9 mouse cellular contexts compared by ENCODE assay signal in the genomic region with DNA sequence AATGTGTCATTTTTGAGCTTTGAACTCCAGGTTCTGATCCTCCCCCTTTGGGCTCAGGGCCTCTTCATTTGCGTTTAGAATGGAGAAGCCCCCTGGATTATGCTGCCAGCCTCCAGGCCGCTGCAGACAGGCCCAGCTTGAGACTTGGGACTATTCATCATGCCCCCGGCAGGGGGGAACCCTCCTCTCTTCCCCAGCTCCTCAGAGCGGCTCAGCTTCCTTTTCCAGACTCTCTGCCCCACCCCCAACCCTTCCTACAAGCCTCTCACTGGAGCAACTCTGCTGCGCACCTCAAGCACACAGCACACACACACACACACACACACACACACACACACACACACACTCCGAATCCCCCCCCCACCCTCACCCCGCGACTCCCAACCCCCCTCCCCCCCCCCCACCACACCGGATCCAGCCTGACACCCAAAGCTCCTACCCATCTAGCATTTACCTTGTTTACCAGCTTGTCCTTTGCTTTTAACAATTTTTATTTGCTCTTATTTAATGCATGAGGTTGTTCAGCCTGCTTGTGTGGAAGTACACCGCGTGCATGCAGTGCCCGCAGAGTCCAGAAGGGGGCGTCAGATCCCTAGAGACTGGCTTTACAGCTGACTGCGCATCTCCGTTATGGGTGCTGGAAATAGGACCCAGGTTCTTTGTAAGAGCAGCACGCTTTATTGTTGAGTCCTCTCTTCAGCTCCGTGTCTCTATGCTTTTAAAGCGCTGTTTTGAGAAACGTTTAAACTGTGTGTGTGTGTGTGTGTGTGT. TPM values are rescaled to one million over a fixed set of nuclear protein-coding genes. Genes with fewer than 3 reads are reported as not detected.
A peak's percentile ranks its signal among the peaks of the same experiment; 100 is the strongest.
DNase-seq lines count a peak whose midpoint lies in the region; ATAC-seq lines count a peak whose summit lies in the region.
"Had no signal": no experiment of that assay in that cellular context is flagged by ENCODE, and none has a peak within 500 bp of the region (broad histone marks: within the 10 kb centered on the region; RNA-seq: fewer than 3 reads in every experiment).

No protein-coding gene starts in this region.

- H3K27me3 ChIP-seq in hindbrain, embryonic 12.5 days, result no peaks in the 10 kb centered on the region
- no peaks in the 10 kb centered on the region for H3K27me3 ChIP-seq in neural tube, embryonic 11.5 days (ENCODE audit: control insufficient read depth, insufficient read depth, low read length)
- H3K27me3 ChIP-seq: Patski had no signal

- H3K27ac ChIP-seq in hindbrain, embryonic 12.5 days, result peak overlapping the region; percentile 73
- no peak overlapping the region for H3K27ac ChIP-seq in neural tube, embryonic 11.5 days (ENCODE audit: low read depth, low read length)

- peak; percentile 88 for ATAC-seq in hindbrain, embryonic 12.5 days (ENCODE audit: low FRiP score)
- ATAC-seq in neural tube, embryonic 11.5 days (ENCODE audit: insufficient read depth, low FRiP score, low TSS enrichment), result peak; percentile 85
- ATAC-seq: Patski had no signal

- H3K4me2 ChIP-seq in hindbrain, embryonic 12.5 days (replicated peaks), result peak overlapping the region; percentile 40
- no peak overlapping the region for H3K4me2 ChIP-seq in neural tube, embryonic 11.5 days (ENCODE audit: low read depth)

- 42% methylated on average over 15 of the region's 19 CpGs for WGBS in hindbrain, embryonic 12.5 days
- 44% methylated on average over 15 of the region's 19 CpGs for WGBS in neural tube, embryonic 11.5 days

- H3K4me1 ChIP-seq in hindbrain, embryonic 12.5 days, result peaks cover 11% of the 10 kb centered on the region
- H3K4me1 ChIP-seq in neural tube, embryonic 11.5 days (ENCODE audit: control insufficient read depth, insufficient read depth, low read length), result no peaks in the 10 kb centered on the region

- peak overlapping the region; percentile 35; the same call in 1 of the 2 replicates for H3K9ac ChIP-seq in hindbrain, embryonic 12.5 days
- H3K9ac ChIP-seq in neural tube, embryonic 11.5 days (ENCODE audit: low read length), result no peak overlapping the region

- no peaks in the 10 kb centered on the region for H3K36me3 ChIP-seq in hindbrain, embryonic 12.5 days
- no peaks in the 10 kb centered on the region for H3K36me3 ChIP-seq in neural tube, embryonic 11.5 days (ENCODE audit: control insufficient read depth, insufficient read depth, low read length)

- DNase-seq in kidney, postnatal 14 days, result peak; percentile 7
- no peak for DNase-seq in kidney, postnatal 36 days
- DNase-seq in embryo, embryonic 10.5 days (ENCODE audit: low spot score), result peak; percentile 89
- peak; percentile 84 for DNase-seq in neural tube, embryonic 11.5 days (ENCODE audit: low spot score)
- DNase-seq in adrenal gland, postnatal 36 days, result no peak
- DNase-seq in frontal cortex, postnatal 36 days (ENCODE audit: low spot score in 2 of 2), result no peak
- DNase-seq in thymus, postnatal 0 days (ENCODE audit: low spot score), result no peak

- peaks cover 7% of the 10 kb centered on the region; the same call in 1 of the 2 replicates for H3K9me3 ChIP-seq in hindbrain, embryonic 12.5 days (replicated peaks)
- H3K9me3 ChIP-seq in neural tube, embryonic 11.5 days (ENCODE audit: control insufficient read depth, low read length), result peaks cover 4% of the 10 kb centered on the region; the same call in 1 of the 2 replicates

- H3K4me3 ChIP-seq in hindbrain, embryonic 12.5 days, result 0 out of 2 replicates have a peak overlapping the region, but pooled peaks have one; percentile 6
- H3K4me3 ChIP-seq in neural tube, embryonic 11.5 days (ENCODE audit: low read depth, low read length), result no peak overlapping the region

RNA-seq across cellular contexts. Expression of a gene that starts 2.0 kb away (rescaled TPM):
- polyA plus RNA-seq in hindbrain, embryonic 12.5 days (2016; fragmentation: Nextera tagmentation; extraction: Ambion mirVana), result 0.15 and 0.17 TPM in 2 replicates
- not detected in 2 replicates for polyA plus RNA-seq in neural tube, embryonic 11.5 days (2014; fragmentation: Nextera tagmentation; extraction: Ambion mirVana)
- total RNA-seq in adrenal gland, postnatal 36 days (2021), result not detected
- polyA plus RNA-seq in thymus, postnatal 0 days (2015; fragmentation: Nextera tagmentation; extraction: Ambion mirVana), result not detected in 2 replicates
- polyA plus RNA-seq: Patski had no signal

Comparison
In these comparisons a context has a peak if more than half of its experiments do, and no peak if none do; other contexts are left out.
1. DNase-seq: peak in kidney, postnatal 14 days (single experiment), embryo, embryonic 10.5 days (single experiment) and neural tube, embryonic 11.5 days (single experiment); none in kidney, postnatal 36 days (0 of 2), adrenal gland, postnatal 36 days (0 of 2), frontal cortex, postnatal 36 days (0 of 2) and thymus, postnatal 0 days (single experiment).